ENCODE assay signal across 8 mouse cellular contexts in the genomic region with DNA sequence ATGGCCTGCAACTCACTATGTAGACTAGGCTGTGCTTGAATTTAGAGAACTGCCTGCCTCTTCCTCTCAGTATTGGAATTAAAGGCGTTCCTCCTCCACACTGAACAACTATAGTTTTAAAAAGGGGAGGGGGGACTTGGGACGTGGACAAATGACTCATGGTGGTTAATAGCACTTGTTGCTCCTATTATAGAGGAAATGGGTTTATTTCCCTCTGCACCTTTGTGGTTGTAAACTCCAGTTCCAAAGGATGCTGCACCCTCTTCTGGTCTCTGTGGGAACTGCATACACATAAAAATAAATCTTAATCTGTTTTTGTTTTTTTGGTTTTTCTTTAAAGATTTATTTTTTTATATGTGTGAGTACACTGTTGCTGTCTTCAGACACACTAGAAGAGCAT. TPM values are rescaled to one million over a fixed set of nuclear protein-coding genes. Genes with fewer than 3 reads are reported as not detected.
A peak's percentile ranks its signal among the peaks of the same experiment; 100 is the strongest.
DNase-seq lines count a peak whose midpoint lies in the region; ATAC-seq and TF ChIP-seq lines count a peak whose summit lies in the region.

No protein-coding gene starts in this region.

- peak; percentile 28; the same call in 1 of the 2 replicates for TF ChIP-seq EP300 in CH12.LX (IDR thresholded peaks at IDR 0.05; ENCODE audit: low read length)

- peaks cover 40% of the 10 kb centered on the region for H3K4me1 ChIP-seq in kidney, adult 2 months (ENCODE audit: control insufficient read depth, insufficient read depth, low read length)
- peaks cover 21% of the 10 kb centered on the region for H3K4me1 ChIP-seq in kidney, embryonic 16.5 days (ENCODE audit: insufficient read depth, low read length)
- peaks cover 13 to 68% of the 10 kb centered on the region in 2 experiments for H3K4me1 ChIP-seq in CH12.LX (ENCODE audit: control insufficient read depth in 1 of 2, insufficient read depth in 2 of 2)

- no peak for DNase-seq in kidney, adult 2 months
- DNase-seq in CH12.LX (ENCODE audit: extremely low read depth) (peak; percentile 65), adipocyte (ENCODE audit: low spot score) (no peak)
- peak; percentile 29 for DNase-seq in lung, postnatal 25 days (ENCODE audit: low spot score)
- DNase-seq in urinary bladder, postnatal 36 days (ENCODE audit: low spot score in 2 of 2), result no peak
- DNase-seq in adrenal gland, adult 8-10 months, result no peak

- no peak overlapping the region for H3K27ac ChIP-seq in kidney, adult 2 months (ENCODE audit: insufficient read depth, low read depth, low read length)
- no peak overlapping the region for H3K27ac ChIP-seq in kidney, embryonic 16.5 days (ENCODE audit: low read length)
- no peak overlapping the region for H3K27ac ChIP-seq in CH12.LX (ENCODE audit: insufficient read depth, low read depth)

- no peak for ATAC-seq in kidney, embryonic 16.5 days (ENCODE audit: low FRiP score, low TSS enrichment)
- ATAC-seq in activated CD4-positive, CD25-positive, alpha-beta regulatory T cell, adult 4 months, result peak; percentile 25

- 21% methylated on average over 2 of the region's 2 CpGs for WGBS in kidney, adult 2 months
- WGBS in kidney, embryonic 16.5 days, result 12% methylated on average over 2 of the region's 2 CpGs

- dilution Hi-C loops in CH12.LX (cut with MboI; ENCODE audit: extremely low pct_ligation_motif_present, extremely low pct_unique_long_range_greater_than_20kb, low sequenced_read_pairs), result no loop called here

- no peak overlapping the region for H3K4me2 ChIP-seq in kidney, embryonic 16.5 days (replicated peaks; ENCODE audit: low read depth, low read length)
- H3K4me2 ChIP-seq in CH12.LX (ENCODE audit: insufficient read depth, low read depth, poor library complexity, severe bottlenecking), result 0 out of 2 replicates have a peak overlapping the region, but pooled peaks have one; percentile 24

- H3K4me3 ChIP-seq in kidney, adult 2 months (ENCODE audit: insufficient read depth, low read depth, low read length), result no peak overlapping the region
- H3K4me3 ChIP-seq in kidney, embryonic 16.5 days (ENCODE audit: low read length), result no peak overlapping the region
- no peak overlapping the region for H3K4me3 ChIP-seq in CH12.LX (replicated peaks in 1 of 3; ENCODE audit: low read depth in 2 of 3, low read length in 2 of 3, poor library complexity in 1 of 3)

- no peaks in the 10 kb centered on the region for H3K9me3 ChIP-seq in kidney, embryonic 16.5 days (ENCODE audit: low read length)
- H3K9me3 ChIP-seq in CH12.LX (replicated peaks; ENCODE audit: low read length), result no peaks in the 10 kb centered on the region

- H3K27me3 ChIP-seq in kidney, adult 2 months (replicated peaks; ENCODE audit: control insufficient read depth, insufficient read depth, low read length), result no peaks in the 10 kb centered on the region
- H3K27me3 ChIP-seq in kidney, embryonic 16.5 days (ENCODE audit: insufficient read depth, low read length), result no peaks in the 10 kb centered on the region
- H3K27me3 ChIP-seq in CH12.LX (replicated peaks), result no peaks in the 10 kb centered on the region

- TF ChIP-seq CTCF in kidney, adult 2 months (conservative IDR thresholded peaks at IDR 0.05; ENCODE audit: insufficient read depth, insufficient read length, low read depth, low read length), result 0 out of 2 replicates have a peak, but pooled peaks have one; percentile 17
- TF ChIP-seq CTCF in CH12.LX (conservative IDR thresholded peaks at IDR 0.05 in 1 of 2, IDR thresholded peaks at IDR 0.05 in 1 of 2; ENCODE audit: low read depth in 2 of 2, low read length in 2 of 2), result peak; percentile 59 to 84

- in situ Hi-C loops in CH12.LX (cut with MboI; ENCODE audit: low pct_ligation_motif_present, low pct_unique_long_range_greater_than_20kb, low sequenced_read_pairs), result loop anchor here (5.0 to 10.0 kb wide), 2 partner anchors 53 to 86 kb away; no protein-coding TSS in a partner anchor

- peaks cover 87% of the 10 kb centered on the region for H3K79me2 ChIP-seq in CH12.LX (replicated peaks; ENCODE audit: control insufficient read depth, extremely low read depth, insufficient read depth, poor library complexity, severe bottlenecking)

- TF ChIP-seq RAD21 in CH12.LX (IDR thresholded peaks at IDR 0.05; ENCODE audit: low read depth, low read length), result peak; percentile 84

- H3K36me3 ChIP-seq in kidney, adult 2 months (ENCODE audit: control insufficient read depth, insufficient read depth, low read length), result no peaks in the 10 kb centered on the region
- H3K36me3 ChIP-seq in kidney, embryonic 16.5 days (ENCODE audit: insufficient read depth, low read length), result no peaks in the 10 kb centered on the region
- peaks cover 0 to 41% of the 10 kb centered on the region in 2 experiments for H3K36me3 ChIP-seq in CH12.LX (replicated peaks in 1 of 2; ENCODE audit: control insufficient read depth in 1 of 2, insufficient read depth in 1 of 2, low read length in 1 of 2)

- H3K9ac ChIP-seq in kidney, embryonic 16.5 days (replicated peaks; ENCODE audit: low read length), result no peak overlapping the region
- H3K9ac ChIP-seq in CH12.LX (ENCODE audit: insufficient read depth, low read depth), result no peak overlapping the region

- no peak for TF ChIP-seq POLR2A in kidney, adult 2 months (IDR thresholded peaks at IDR 0.05; ENCODE audit: low read depth, low read length)
- TF ChIP-seq POLR2A in CH12.LX (IDR thresholded peaks at IDR 0.05; ENCODE audit: low read depth, low read length), result no peak

TF ChIP-seq in CH12.LX, 34 proteins besides CTCF, POLR2A, EP300 and RAD21 (continues in another document):
- TF ChIP-seq MAFK (IDR thresholded peaks at IDR 0.05; ENCODE audit: insufficient replicate concordance, low read length), result no peak
- TF ChIP-seq NRF1 (IDR thresholded peaks at IDR 0.05; ENCODE audit: low read depth, low read length), result no peak
- no peak for TF ChIP-seq JUN (IDR thresholded peaks at IDR 0.05; ENCODE audit: insufficient read depth, low read depth, low read length)
- TF ChIP-seq ELF1 (IDR thresholded peaks at IDR 0.05; ENCODE audit: low read depth, low read length), result peak; percentile 53; the same call in 1 of the 2 replicates
- TF ChIP-seq KAT2A (IDR thresholded peaks at IDR 0.05; ENCODE audit: insufficient replicate concordance, low read length), result no peak
- TF ChIP-seq ZNF384 (IDR thresholded peaks at IDR 0.05; ENCODE audit: low read depth, low read length), result peak; percentile 26
- peak; percentile 57; the same call in 1 of the 2 replicates for TF ChIP-seq IRF4 (IDR thresholded peaks at IDR 0.05; ENCODE audit: low read depth, low read length)
- TF ChIP-seq BHLHE40 (IDR thresholded peaks at IDR 0.05; ENCODE audit: low read depth, low read length), result no peak
- TF ChIP-seq USF1 (IDR thresholded peaks at IDR 0.05; ENCODE audit: low read depth, low read length), result no peak
- no peak for TF ChIP-seq E2F4 (IDR thresholded peaks at IDR 0.05; ENCODE audit: insufficient replicate concordance, low read depth, low read length)
- no peak for TF ChIP-seq MYC (IDR thresholded peaks at IDR 0.05; ENCODE audit: low read depth, low read length)
- TF ChIP-seq CHD2 (IDR thresholded peaks at IDR 0.05; ENCODE audit: low read length), result no peak
- peak; percentile 81 for TF ChIP-seq SMC3 (IDR thresholded peaks at IDR 0.05; ENCODE audit: low read depth, low read length)
- TF ChIP-seq ZKSCAN1 (IDR thresholded peaks at IDR 0.05; ENCODE audit: borderline replicate concordance, low read depth, low read length), result no peak
- no peak for TF ChIP-seq HCFC1 (IDR thresholded peaks at IDR 0.05; ENCODE audit: low read depth, low read length)
- no peak for TF ChIP-seq ETS1 (conservative IDR thresholded peaks at IDR 0.05; ENCODE audit: low read depth, low read length)
- no peak for TF ChIP-seq USF2 (conservative IDR thresholded peaks at IDR 0.05; ENCODE audit: low read depth, low read length)
- no peak for TF ChIP-seq MXI1 (IDR thresholded peaks at IDR 0.05; ENCODE audit: low read depth, low read length)
- TF ChIP-seq CHD1 (IDR thresholded peaks at IDR 0.05; ENCODE audit: low read depth, low read length), result no peak
- TF ChIP-seq PAX5 (IDR thresholded peaks at IDR 0.05; ENCODE audit: low read length), result no peak
- TF ChIP-seq JUND (conservative IDR thresholded peaks at IDR 0.05; ENCODE audit: low read depth, low read length), result peak; percentile 48; the same call in 1 of the 2 replicates
- TF ChIP-seq SIN3A (IDR thresholded peaks at IDR 0.05; ENCODE audit: low read length), result 0 out of 2 replicates have a peak, but pooled peaks have one; percentile 21
- TF ChIP-seq NELFE (IDR thresholded peaks at IDR 0.05; ENCODE audit: low read depth, low read length), result no peak
- TF ChIP-seq ZMIZ1 (IDR thresholded peaks at IDR 0.05; ENCODE audit: low read depth, low read length), result no peak
- no peak for TF ChIP-seq GABPA (IDR thresholded peaks at IDR 0.05; ENCODE audit: insufficient replicate concordance, low read depth, low read length)
- TF ChIP-seq MAX (IDR thresholded peaks at IDR 0.05; ENCODE audit: low read length), result no peak

RNA-seq across cellular contexts. Expression of a gene that starts 6.0 kb away (rescaled TPM):
- 141 and 153 TPM in 2 replicates for polyA plus RNA-seq in kidney, adult 2 months (2012; rRNA removed)
- polyA plus RNA-seq in kidney, embryonic 16.5 days (2015; fragmentation: Nextera tagmentation; extraction: Ambion mirVana), result 107 and 110 TPM in 2 replicates
- total RNA-seq in CH12.LX (2012; rRNA removed) (138 and 162 TPM in 2 replicates), CH12.LX (2014; rRNA removed) (193 and 204 TPM in 2 replicates)
- polyA plus RNA-seq in CH12.LX (2012; ENCODE audit: insufficient read length, low read depth), result 199 and 212 TPM in 2 replicates
- 10 to 100 TPM; 42.7 to 49.1 TPM for polyA plus RNA-seq in activated CD4-positive, CD25-positive, alpha-beta regulatory T cell, adult 4 months (2017; shearing (Covaris generic))
- total RNA-seq in adrenal gland, adult 8-10 months (2022), result 100 to 1,000 TPM; 155 to 289 (median 213) TPM

RNA-seq across cellular contexts. Expression of a gene that starts 33.0 kb away (rescaled TPM):
- polyA plus RNA-seq in kidney, adult 2 months (2012; rRNA removed), result 7.5 and 7.9 TPM in 2 replicates
- 7.8 and 10.1 TPM in 2 replicates for polyA plus RNA-seq in kidney, embryonic 16.5 days (2015; fragmentation: Nextera tagmentation; extraction: Ambion mirVana)
- 14.2 and 14.6 TPM in 2 replicates for total RNA-seq in CH12.LX (2012; rRNA removed)
- total RNA-seq in CH12.LX (2014; rRNA removed), result 9.9 and 10.4 TPM in 2 replicates
- 6.2 and 8.2 TPM in 2 replicates for polyA plus RNA-seq in CH12.LX (2012; ENCODE audit: insufficient read length, low read depth)
- polyA plus RNA-seq in activated CD4-positive, CD25-positive, alpha-beta regulatory T cell, adult 4 months (2017; shearing (Covaris generic)), result 1 to 10 TPM; 6.2 to 8.3 TPM
- total RNA-seq in adrenal gland, adult 8-10 months (2022), result 10 to 100 TPM; 38.8 to 54.2 (median 44.9) TPM

RNA-seq across cellular contexts. Expression of a gene that starts 56.5 kb away (rescaled TPM):
- polyA plus RNA-seq in kidney, adult 2 months (2012; rRNA removed), result 19.2 and 24.8 TPM in 2 replicates
- polyA plus RNA-seq in kidney, embryonic 16.5 days (2015; fragmentation: Nextera tagmentation; extraction: Ambion mirVana), result 56.6 and 65.6 TPM in 2 replicates
- total RNA-seq in CH12.LX (2012; rRNA removed) (26.6 and 32.5 TPM in 2 replicates), CH12.LX (2014; rRNA removed) (13.0 and 15.6 TPM in 2 replicates)
- 82.0 and 106 TPM in 2 replicates for polyA plus RNA-seq in CH12.LX (2012; ENCODE audit: insufficient read length, low read depth)
- polyA plus RNA-seq in activated CD4-positive, CD25-positive, alpha-beta regulatory T cell, adult 4 months (2017; shearing (Covaris generic)), result 10 to 100 TPM; 74.7 to 99.8 TPM
- 10 to 100 TPM; 43.1 to 56.6 (median 47.3) TPM for total RNA-seq in adrenal gland, adult 8-10 months (2022)

Comparison
In these comparisons a context has a peak if more than half of its experiments do, and no peak if none do; other contexts are left out.
1. DNase-seq: peak in CH12.LX (single experiment) and lung, postnatal 25 days (single experiment); none in kidney, adult 2 months (single experiment), adipocyte (single experiment), urinary bladder, postnatal 36 days (0 of 2) and adrenal gland, adult 8-10 months (single experiment).